Comparison of ENCODE assay signal across 8 mouse cellular contexts in genomic region chr9:59969383-59969782, GRCm38 (mm10). TPM values are rescaled to one million over a fixed set of nuclear protein-coding genes. Genes with fewer than 3 reads are reported as not detected.
DNase-seq lines count a peak whose midpoint lies in the region; ATAC-seq lines count a peak whose summit lies in the region.

No protein-coding gene starts in this region.

- WGBS in midbrain, embryonic 10.5 days, result 33% methylated on average over 6 of the region's 6 CpGs
- 27% methylated on average over 6 of the region's 6 CpGs for WGBS in midbrain, embryonic 15.5 days
- 29% methylated on average over 6 of the region's 6 CpGs for WGBS in hindbrain, embryonic 14.5 days
- WGBS in midbrain, embryonic 14.5 days, result 26% methylated on average over 6 of the region's 6 CpGs

- ATAC-seq in midbrain, embryonic 15.5 days (replicated peaks), result no peak
- ATAC-seq in hindbrain, embryonic 14.5 days (ENCODE audit: low FRiP score), result no peak
- no peak for ATAC-seq in midbrain, embryonic 14.5 days (ENCODE audit: low FRiP score, low TSS enrichment)

- no peak overlapping the region for H3K4me2 ChIP-seq in midbrain, embryonic 15.5 days
- no peak overlapping the region for H3K4me2 ChIP-seq in hindbrain, embryonic 14.5 days (replicated peaks)
- no peak overlapping the region for H3K4me2 ChIP-seq in midbrain, embryonic 14.5 days (ENCODE audit: low read length)

- H3K27ac ChIP-seq in midbrain, embryonic 10.5 days (replicated peaks), result no peak overlapping the region
- H3K27ac ChIP-seq in midbrain, embryonic 15.5 days, result no peak overlapping the region
- no peak overlapping the region for H3K27ac ChIP-seq in hindbrain, embryonic 14.5 days
- H3K27ac ChIP-seq in midbrain, embryonic 14.5 days (replicated peaks; ENCODE audit: low read depth, low read length), result no peak overlapping the region

- H3K9me3 ChIP-seq in midbrain, embryonic 10.5 days (replicated peaks), result no peaks in the 10 kb centered on the region
- H3K9me3 ChIP-seq in midbrain, embryonic 15.5 days, result no peaks in the 10 kb centered on the region
- no peaks in the 10 kb centered on the region for H3K9me3 ChIP-seq in hindbrain, embryonic 14.5 days (ENCODE audit: control insufficient read depth, low read length)
- no peaks in the 10 kb centered on the region for H3K9me3 ChIP-seq in midbrain, embryonic 14.5 days (ENCODE audit: control insufficient read depth, low read length)

- DNase-seq in midbrain, embryonic 10.5 days (ENCODE audit: low spot score), result peak; percentile 50
- peak; percentile 80 for DNase-seq in adrenal gland, postnatal 14 days
- peak; percentile 61 for DNase-seq in embryo, embryonic 11.5 days (ENCODE audit: low read depth, low spot score)
- DNase-seq in hindbrain, embryonic 14.5 days (ENCODE audit: low spot score), result peak; percentile 88
- peak; percentile 67 to 73 for DNase-seq in left cerebral cortex, adult 18-20 months (ENCODE audit: low spot score in 2 of 2)
- DNase-seq in midbrain, embryonic 14.5 days, result peak; percentile 92
- peak; percentile 33 for DNase-seq in testis, postnatal 14 days (ENCODE audit: low spot score)

- H3K27me3 ChIP-seq in midbrain, embryonic 10.5 days (ENCODE audit: low read depth, poor library complexity, severe bottlenecking), result no peaks in the 10 kb centered on the region
- H3K27me3 ChIP-seq in midbrain, embryonic 15.5 days (replicated peaks), result no peaks in the 10 kb centered on the region
- no peaks in the 10 kb centered on the region for H3K27me3 ChIP-seq in hindbrain, embryonic 14.5 days (ENCODE audit: control insufficient read depth, insufficient read depth, low read length)
- H3K27me3 ChIP-seq in midbrain, embryonic 14.5 days (ENCODE audit: control insufficient read depth, insufficient read depth, low read length), result no peaks in the 10 kb centered on the region

- H3K4me3 ChIP-seq in midbrain, embryonic 10.5 days, result no peak overlapping the region
- H3K4me3 ChIP-seq in midbrain, embryonic 15.5 days, result no peak overlapping the region
- H3K4me3 ChIP-seq in hindbrain, embryonic 14.5 days (replicated peaks; ENCODE audit: low read length), result no peak overlapping the region
- H3K4me3 ChIP-seq in midbrain, embryonic 14.5 days (replicated peaks; ENCODE audit: low read depth, low read length), result no peak overlapping the region

- no peak overlapping the region for H3K9ac ChIP-seq in midbrain, embryonic 15.5 days
- H3K9ac ChIP-seq in hindbrain, embryonic 14.5 days, result no peak overlapping the region
- no peak overlapping the region for H3K9ac ChIP-seq in midbrain, embryonic 14.5 days (replicated peaks; ENCODE audit: low read length)

- peaks cover 9% of the 10 kb centered on the region; the same call in 1 of the 2 replicates for H3K4me1 ChIP-seq in midbrain, embryonic 10.5 days
- H3K4me1 ChIP-seq in midbrain, embryonic 15.5 days, result no peaks in the 10 kb centered on the region
- 0 out of 2 replicates have a peak, but pooled peaks cover 4% of the 10 kb centered on the region for H3K4me1 ChIP-seq in hindbrain, embryonic 14.5 days (replicated peaks; ENCODE audit: control insufficient read depth, insufficient read depth, low read length)
- H3K4me1 ChIP-seq in midbrain, embryonic 14.5 days (ENCODE audit: control insufficient read depth, insufficient read depth, low read length), result no peaks in the 10 kb centered on the region

- H3K36me3 ChIP-seq in midbrain, embryonic 10.5 days, result no peaks in the 10 kb centered on the region
- H3K36me3 ChIP-seq in midbrain, embryonic 15.5 days (replicated peaks), result no peaks in the 10 kb centered on the region
- no peaks in the 10 kb centered on the region for H3K36me3 ChIP-seq in hindbrain, embryonic 14.5 days (replicated peaks; ENCODE audit: control insufficient read depth, insufficient read depth)
- no peaks in the 10 kb centered on the region for H3K36me3 ChIP-seq in midbrain, embryonic 14.5 days (ENCODE audit: control insufficient read depth, insufficient read depth, low read length)

RNA-seq across cellular contexts. Expression of gene Nr2e3, which starts 8.9 kb away (rescaled TPM):
- 0.06 TPM in 1 of 2 replicates, not detected in the other for polyA plus RNA-seq in midbrain, embryonic 10.5 days (2016; fragmentation: Nextera tagmentation; extraction: Ambion mirVana)
- polyA plus RNA-seq in midbrain, embryonic 15.5 days (2015; fragmentation: Nextera tagmentation; extraction: Ambion mirVana), result not detected in 2 replicates
- total RNA-seq in adrenal gland, postnatal 14 days (2021), result 0.53 TPM in 1 of 2 replicates, not detected in the other
- polyA plus RNA-seq in hindbrain, embryonic 14.5 days (2014; fragmentation: Nextera tagmentation; extraction: Ambion mirVana), result not detected in 2 replicates
- total RNA-seq in left cerebral cortex, adult 18-20 months (2021), result not detected
- not detected in 2 replicates for polyA plus RNA-seq in midbrain, embryonic 14.5 days (2014; fragmentation: Nextera tagmentation; extraction: Ambion mirVana)

Comparison
In these comparisons a context has a peak if more than half of its experiments do, and no peak if none do; other contexts are left out.
1. DNase-seq: peak in every context shown above with its lines; median percentile 92 in midbrain, embryonic 14.5 days; 88 in hindbrain, embryonic 14.5 days; 80 in adrenal gland, postnatal 14 days; 70 in left cerebral cortex, adult 18-20 months; 61 in embryo, embryonic 11.5 days; 50 in midbrain, embryonic 10.5 days; 33 in testis, postnatal 14 days.